Mouse (Mus musculus) heart, postnatal 0 days (tissue): ENCODE data around the gene Ank2. TPM values are rescaled to one million over a fixed set of nuclear protein-coding genes. Genes with fewer than 3 reads are reported as not detected.

Experiments
- ATAC-seq: fragments of 200-750 bp; cut with Nextera tagmentation; 2 replicates; pipeline ENCODE4 v1.8.0; 2017; ENCODE audit warnings: low read depth, moderate number of reproducible peaks, moderate library complexity; ENCODE audit not compliant: insufficient read depth
- DNase-seq: peaks from one replicate; pipeline ENCODE4 v3.0.0-alpha.2; 2016; ENCODE audit warnings: low spot score
- H3K27ac ChIP-seq: fragments of 300-500 bp; sonication (generic); 2 replicates; pipeline ENCODE4 v1.5.1; 2014; ENCODE audit warnings: low read depth, mild to moderate bottlenecking
- H3K27me3 ChIP-seq: fragments of 300-500 bp; sonication (generic); 2 replicates; pipeline ENCODE4 v1.6.1; 2014; ENCODE audit warnings: low read length, mixed read lengths; ENCODE audit not compliant: control insufficient read depth, insufficient read depth
- H3K36me3 ChIP-seq: fragments of 300-500 bp; sonication (generic); replicated peaks from 2 replicates; pipeline ENCODE4 v1.6.1; 2014; ENCODE audit warnings: low read length, mixed read lengths; ENCODE audit not compliant: control insufficient read depth, insufficient read depth
- H3K4me1 ChIP-seq: fragments of 300-500 bp; sonication (generic); 2 replicates; pipeline ENCODE4 v1.6.1; 2014; ENCODE audit warnings: antibody characterized with exemption; ENCODE audit not compliant: control insufficient read depth, insufficient read depth
- H3K4me2 ChIP-seq: fragments of 300-500 bp; sonication (generic); 2 replicates; pipeline ENCODE4 v1.6.1; 2014; ENCODE audit warnings: low read depth, mild to moderate bottlenecking, low read length, moderate library complexity
- H3K4me3 ChIP-seq: fragments of 300-500 bp; sonication (generic); 2 replicates; pipeline ENCODE4 v1.5.1; 2014; ENCODE audit warnings: low read depth, low read length
- H3K9ac ChIP-seq: fragments of 300-500 bp; sonication (generic); replicated peaks from 2 replicates; pipeline ENCODE4 v1.6.1; 2014; ENCODE audit warnings: low read depth, low read length, mixed read lengths
- H3K9me3 ChIP-seq: fragments of 300-500 bp; sonication (generic); replicated peaks from 2 replicates; pipeline ENCODE4 v1.6.1; 2016; ENCODE audit warnings: low read length; ENCODE audit not compliant: control insufficient read depth
- CTCF ChIP-seq: IDR thresholded peaks from 2 replicates; pipeline ENCODE4 v1.5.1; 2016; ENCODE audit warnings: antibody characterized with exemption, control low read depth, low read depth
- EP300 ChIP-seq: IDR thresholded peaks from 2 replicates; pipeline ENCODE4 v1.6.1; 2016; ENCODE audit warnings: antibody characterized with exemption, low read depth
- WGBS: fragments of 180-500 bp; shearing (Covaris S2); extraction: QIAGEN DNeasy Blood & Tissue Kit; methylation state at CpG from one replicate; pipeline ENCODE4 v1.1.7; 2014; 5-methylcytosine and 5-hydroxymethylcytosine counted together
- polyA plus RNA-seq: library from polyadenylated mRNA; unstranded; fragments of >200 nt; fragmentation: Nextera tagmentation; extraction: Ambion mirVana; gene quantifications from 2 replicates; pipeline ENCODE4 v1.2.1, GENCODE M21; 2015
- total RNA-seq: library from RNA; depleted of rRNA; stranded (reverse); fragments of >200 nt; gene quantifications from 2 replicates; pipeline ENCODE4 v1.2.3, GENCODE M21; 2014; ENCODE audit warnings: low replicate concordance

The Ank2 gene
- total and polyA plus RNA-seq, 2 experiments from 2014 or later = 45.1 to 138 TPM

- DNase-seq (no peak), ATAC-seq (no peak)
- no peak overlapping the region for H3K4me3 ChIP-seq
- H3K4me2 ChIP-seq = no peak overlapping the region
- no peaks in the 10 kb centered on the region for H3K4me1 ChIP-seq
- no peak overlapping the region for H3K9ac ChIP-seq
- H3K27me3 ChIP-seq = no peaks in the 10 kb centered on the region
- 80% methylated on average over 3 of the region's 3 CpGs for WGBS
- H3K36me3 ChIP-seq = no peaks in the 10 kb centered on the region
- no peaks in the 10 kb centered on the region for H3K9me3 ChIP-seq
- TF ChIP-seq CTCF (no peak), EP300 (no peak)
- H3K27ac ChIP-seq = no peak overlapping the region
Measured at GRCm38 (mm10) chr3:127131048-127131447, 368.1 kb downstream of the Ank2 start.

GRCm38 (mm10) chr3:127130167-127130770 is 368.9 kb downstream of the Ank2 start:
- Histone ChIP-seq H3K36me3 (no peaks in the 10 kb centered on the region), H3K9ac (no peak overlapping the region), H3K9me3 (no peaks in the 10 kb centered on the region), H3K4me2 (no peak overlapping the region), H3K4me1 (peaks cover 3% of the 10 kb centered on the region), H3K4me3 (no peak overlapping the region), H3K27me3 (no peaks in the 10 kb centered on the region), H3K27ac (no peak overlapping the region)
- ATAC-seq (no peak), DNase-seq (no peak)
- TF ChIP-seq EP300 (no peak), CTCF (no peak)
- 91% methylated on average over 12 of the region's 12 CpGs for WGBS

- Histone ChIP-seq H3K27me3 (no peaks in the 10 kb centered on the region), H3K4me3 (no peak overlapping the region), H3K36me3 (no peaks in the 10 kb centered on the region), H3K9ac (no peak overlapping the region), H3K9me3 (no peaks in the 10 kb centered on the region), H3K27ac (no peak overlapping the region), H3K4me2 (no peak overlapping the region), H3K4me1 (peaks cover 8% of the 10 kb centered on the region)
- WGBS = 31% methylated on average over 1 of the region's 1 CpGs
- TF ChIP-seq EP300 = no peak
- TF ChIP-seq CTCF = no peak
- DNase-seq (no peak), ATAC-seq (no peak)
Measured at GRCm38 (mm10) chr3:127129750-127130149, 369.4 kb downstream of the Ank2 start.

- peaks cover 28% of the 10 kb centered on the region for H3K4me1 ChIP-seq
- no peak overlapping the region for H3K4me3 ChIP-seq
- no peak overlapping the region for H3K27ac ChIP-seq
- TF ChIP-seq CTCF = no peak
- ATAC-seq = no peak
- no peaks in the 10 kb centered on the region for H3K27me3 ChIP-seq
- H3K36me3 ChIP-seq = no peaks in the 10 kb centered on the region
- WGBS = 57% methylated on average over 1 of the region's 1 CpGs
- H3K4me2 ChIP-seq = no peak overlapping the region
- no peaks in the 10 kb centered on the region for H3K9me3 ChIP-seq
- no peak overlapping the region for H3K9ac ChIP-seq
- no peak for DNase-seq
Measured at GRCm38 (mm10) chr3:127127611-127128010, 371.5 kb downstream of the Ank2 start.

- H3K27ac ChIP-seq = no peak overlapping the region
- no peak overlapping the region for H3K9ac ChIP-seq
- no peak for ATAC-seq
Measured at GRCm38 (mm10) chr3:127126220-127126619, 372.9 kb downstream of the Ank2 start.

More at GRCm38 (mm10) chr3:127126220-127126619, 372.9 kb downstream of the Ank2 start:
- H3K27me3 ChIP-seq = no peaks in the 10 kb centered on the region
- DNase-seq = no peak
- no peaks in the 10 kb centered on the region for H3K36me3 ChIP-seq
- no peak overlapping the region for H3K4me3 ChIP-seq
- peaks cover 33% of the 10 kb centered on the region for H3K4me1 ChIP-seq
- WGBS = 55% methylated on average over 3 of the region's 3 CpGs
- H3K9me3 ChIP-seq = no peaks in the 10 kb centered on the region
- TF ChIP-seq EP300 (no peak), CTCF (no peak)
- no peak overlapping the region for H3K4me2 ChIP-seq
